Mouse (Mus musculus) urinary bladder, postnatal 10 days (tissue): ENCODE measurements around the gene Gm20518.

Experiments used
- DNase-seq: peaks from one replicate; pipeline ENCODE4 v3.0.0; 2022; ENCODE audit warnings: low spot score

The Gm20518 gene

DNA sequence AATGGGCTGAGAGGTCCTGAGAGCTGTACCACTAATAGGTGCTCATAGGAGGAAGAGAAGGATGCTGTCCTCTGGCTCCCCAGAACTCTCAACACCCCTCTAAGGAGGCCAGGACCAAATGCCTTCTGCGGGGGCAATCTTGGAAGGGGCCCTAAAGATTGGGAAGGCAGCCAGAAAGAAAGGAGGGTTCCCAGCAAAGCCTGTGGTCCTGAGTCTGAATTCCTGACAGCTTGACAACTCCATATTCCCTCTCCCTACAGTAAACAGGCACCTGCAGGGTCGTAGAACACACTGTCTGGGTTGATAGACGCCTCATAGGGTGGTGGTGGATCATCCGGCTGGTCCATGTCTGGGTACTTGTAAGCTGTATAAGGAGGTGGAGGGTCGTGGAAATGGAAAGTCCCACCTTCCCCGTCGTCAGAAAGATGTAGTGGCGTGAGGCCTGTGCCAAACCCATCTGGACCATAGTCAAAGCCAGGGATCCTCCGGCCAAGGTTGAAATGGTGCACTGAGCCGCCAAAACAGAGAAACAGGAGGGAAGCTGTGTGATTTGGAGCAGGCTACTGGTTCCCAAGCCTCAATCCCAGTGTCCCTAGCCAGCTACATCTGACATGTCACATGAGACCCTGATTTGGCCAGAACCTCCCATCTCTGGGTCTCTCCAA, 47.6 kb downstream of the Gm20518 start:
- no peak for DNase-seq

- no peak for DNase-seq
Measured at GRCm38 (mm10) chr16:17842437-17842836, 49.0 kb downstream of the Gm20518 start.

DNA sequence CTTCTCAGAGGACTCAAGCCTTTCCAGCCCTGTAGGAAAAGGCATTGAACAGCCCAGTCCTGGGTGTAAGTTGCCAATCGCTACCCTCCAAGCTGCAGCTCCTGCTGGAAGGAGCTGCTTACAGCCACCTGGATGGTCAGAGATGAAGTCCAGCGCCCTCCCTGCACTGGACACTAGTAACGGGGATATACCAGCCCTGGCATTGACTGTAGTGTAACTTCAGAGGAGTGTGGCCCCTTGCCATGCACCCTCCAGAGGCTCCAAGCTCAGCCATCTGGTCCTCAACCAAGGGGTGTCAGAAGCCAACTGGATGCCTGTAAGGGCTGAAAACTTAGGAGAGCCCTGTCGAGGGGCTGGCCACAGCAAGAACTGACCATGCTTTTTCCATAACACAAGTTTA, 51.5 kb downstream of the Gm20518 start:
- DNase-seq, result no peak

DNA sequence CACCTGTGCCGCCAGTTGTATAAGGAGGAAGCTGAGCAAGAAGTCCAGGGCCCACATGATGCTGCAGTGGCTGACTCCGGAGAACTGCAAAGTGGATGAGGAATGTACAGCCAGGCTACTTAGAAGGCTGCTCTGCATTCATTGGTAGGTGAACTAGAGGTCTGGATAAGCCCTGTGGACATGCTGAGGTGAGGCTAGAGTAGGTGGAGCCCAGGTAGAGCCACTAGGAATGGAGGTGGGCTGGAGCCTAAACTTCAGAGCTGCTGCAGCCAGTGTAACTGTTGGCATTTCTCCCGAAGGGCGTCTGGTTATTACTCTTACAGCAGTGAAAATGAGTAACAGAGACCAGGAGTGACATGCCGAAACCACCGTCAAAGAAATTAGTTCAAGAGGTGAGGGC, 53.4 kb downstream of the Gm20518 start, which contains the start of gene Car15:
Gene Car15, minus strand, starts transcription at position 314 of the 400 bp plus-strand sequence.
- DNase-seq, result no peak

DNA sequence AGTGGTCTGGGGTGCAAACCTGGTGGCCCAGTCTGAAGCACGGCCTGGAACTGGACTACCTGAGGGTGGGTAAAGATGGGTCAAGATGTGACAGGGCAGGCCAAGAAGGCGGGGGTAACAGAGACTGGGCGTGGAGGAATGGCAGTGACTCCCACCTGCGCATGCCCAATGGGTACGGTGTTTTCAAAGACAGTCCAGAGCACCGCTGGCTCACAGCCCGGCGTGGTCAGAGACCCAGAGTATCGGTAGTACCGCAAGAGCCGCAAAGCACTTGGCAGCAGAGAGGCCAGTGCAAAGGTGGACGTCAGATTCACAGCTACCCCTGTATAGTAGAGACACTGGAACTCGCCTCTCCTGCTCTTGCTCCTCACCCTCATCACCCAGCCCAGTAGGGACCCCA, 56.0 kb downstream of the Gm20518 start:
- DNase-seq, result no peak

DNA sequence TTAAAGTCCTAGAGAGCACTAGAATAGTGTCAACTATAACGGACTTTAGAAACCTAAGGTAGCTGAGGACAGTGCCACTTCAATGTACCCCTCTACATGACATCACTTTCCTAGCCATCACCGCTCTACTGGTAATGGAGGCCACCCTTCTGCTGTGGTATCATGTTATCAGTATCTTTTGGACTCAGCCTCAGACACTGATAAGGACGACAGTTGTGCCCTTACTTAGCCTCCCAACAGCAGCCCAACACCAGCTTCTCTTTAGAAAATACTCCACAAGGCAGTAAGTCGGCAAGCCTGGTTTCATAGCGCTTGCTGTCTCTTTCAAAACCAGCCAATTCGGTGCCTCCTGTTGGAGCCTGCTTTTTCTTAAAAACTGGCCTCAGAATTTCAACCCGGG, 56.9 kb downstream of the Gm20518 start:
- no peak for DNase-seq

DNA sequence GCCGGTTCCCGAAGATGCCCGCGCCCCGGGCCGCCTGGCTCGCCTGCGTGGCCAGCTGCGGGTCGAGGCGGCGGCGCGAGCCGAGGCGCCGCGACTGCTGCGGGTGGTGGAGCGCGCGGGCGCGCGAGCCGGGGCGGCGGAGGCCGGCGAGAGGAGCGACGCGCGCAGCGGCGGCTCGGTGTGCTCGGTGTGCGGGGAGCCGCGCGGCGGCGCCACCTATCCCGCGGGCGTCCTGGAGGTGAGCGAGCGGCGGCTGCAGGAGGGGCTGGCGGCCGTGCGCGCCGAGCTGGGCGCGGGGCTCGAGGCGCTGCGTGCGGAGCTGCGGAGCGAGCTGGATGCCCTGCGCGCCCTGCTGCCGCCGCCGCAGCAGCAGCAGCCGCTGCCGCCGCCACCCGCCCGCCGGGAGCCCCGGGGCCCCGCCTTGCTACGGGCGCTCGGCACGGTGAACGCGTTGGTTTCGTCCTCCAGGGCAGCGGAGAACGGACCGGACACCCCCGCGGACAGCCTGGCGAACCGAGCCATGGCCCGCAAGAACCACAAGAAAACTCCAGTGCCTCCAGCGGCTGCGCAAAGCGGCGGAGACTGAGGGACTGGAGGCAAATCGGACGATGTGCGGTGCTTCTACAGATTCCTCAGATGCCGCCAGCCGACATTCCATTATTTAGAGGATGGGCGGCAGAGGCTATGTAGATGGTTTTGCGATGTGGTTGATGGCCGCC, 57.6 kb downstream of the Gm20518 start:
- no peak for DNase-seq

DNA sequence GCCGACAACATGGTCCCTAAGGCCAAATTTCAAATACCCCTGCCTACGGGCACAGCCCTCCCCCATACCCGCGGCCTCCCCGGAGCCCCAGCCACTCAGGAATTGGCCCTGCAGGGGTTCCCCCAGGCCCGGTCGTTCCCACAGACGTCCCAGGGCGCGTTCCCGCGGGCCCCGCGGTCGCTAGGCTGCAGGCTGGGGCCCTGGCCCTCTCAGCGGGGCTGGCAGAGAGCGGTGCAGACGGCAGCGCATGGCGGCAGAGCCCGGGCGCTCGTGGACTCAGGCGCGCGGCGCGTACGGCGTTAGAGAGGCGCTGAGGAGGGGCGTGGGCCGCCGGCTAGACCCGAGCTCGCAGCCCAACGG, 58.2 kb downstream of the Gm20518 start:
- no peak for DNase-seq

DNA sequence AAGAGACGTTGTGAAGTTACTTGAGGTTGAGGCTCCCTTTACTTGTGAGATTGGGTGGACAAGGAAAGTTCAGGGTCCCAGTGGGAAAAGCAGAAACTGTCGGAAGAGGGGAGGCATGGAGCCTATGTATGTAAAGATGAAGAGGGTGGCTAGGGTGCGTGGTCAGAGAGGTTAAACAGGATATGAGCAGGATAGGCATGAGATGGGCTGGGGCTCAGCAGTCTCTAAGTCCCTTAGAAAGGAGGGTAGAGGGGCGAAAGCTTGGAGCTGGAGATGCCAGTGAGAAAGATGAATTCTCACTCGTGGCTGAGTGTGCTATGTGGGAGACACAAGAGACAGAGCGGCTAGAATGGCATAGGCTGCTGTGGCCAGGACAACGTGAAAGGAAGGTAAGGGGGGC, 58.6 kb downstream of the Gm20518 start, which contains the start of gene B830017H08Rik:
Gene B830017H08Rik, plus strand, starts transcription at position 301 of the 400 bp plus-strand sequence.
- DNase-seq, result no peak

GRCm38 (mm10) chr16:17831781-17832180, 59.7 kb downstream of the Gm20518 start:
- DNase-seq, result no peak

DNA sequence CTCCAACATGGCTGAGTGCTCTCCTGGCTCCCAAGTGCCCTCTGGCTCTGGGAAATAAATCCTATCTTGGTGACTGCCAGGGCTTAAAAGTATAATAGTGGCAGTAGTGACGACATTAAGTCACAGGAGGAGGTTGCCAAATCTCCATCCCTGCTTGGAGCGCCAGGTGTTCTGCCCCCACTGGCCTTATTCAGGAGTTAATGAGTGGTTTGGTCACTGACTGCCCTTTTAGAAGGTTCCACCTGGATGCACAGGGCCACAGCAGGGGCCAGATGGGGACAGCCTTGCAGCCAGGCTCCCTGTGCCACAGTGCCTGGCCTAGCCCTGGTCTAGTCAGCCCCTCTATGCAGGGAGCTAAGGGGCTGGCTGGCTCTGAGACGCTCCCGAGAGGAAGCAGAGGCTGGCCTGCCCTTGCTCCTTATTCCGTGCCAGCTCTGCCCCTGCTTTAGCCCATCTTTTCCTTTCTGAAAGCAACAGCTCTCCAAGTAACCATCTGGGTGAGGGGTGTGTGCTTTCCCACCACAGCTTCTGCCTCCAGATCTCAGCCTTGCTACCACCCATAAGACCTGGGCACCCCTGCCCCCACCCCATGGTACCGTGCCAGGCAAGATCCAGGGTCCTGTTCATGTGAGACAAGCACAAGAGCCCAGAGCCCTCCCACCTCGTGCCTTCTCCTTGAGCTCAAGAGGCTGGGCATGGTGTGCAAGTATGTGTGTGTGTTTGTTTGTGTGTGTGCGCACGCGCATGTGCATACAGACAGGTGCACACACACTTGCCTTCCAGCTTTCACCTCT, 60.9 kb downstream of the Gm20518 start:
- DNase-seq, result no peak

- no peak for DNase-seq
Measured at GRCm38 (mm10) chr16:17828867-17829266, 62.6 kb downstream of the Gm20518 start.

GRCm38 (mm10) chr16:17828229-17828628, 63.2 kb downstream of the Gm20518 start:
- DNase-seq, result no peak

DNA sequence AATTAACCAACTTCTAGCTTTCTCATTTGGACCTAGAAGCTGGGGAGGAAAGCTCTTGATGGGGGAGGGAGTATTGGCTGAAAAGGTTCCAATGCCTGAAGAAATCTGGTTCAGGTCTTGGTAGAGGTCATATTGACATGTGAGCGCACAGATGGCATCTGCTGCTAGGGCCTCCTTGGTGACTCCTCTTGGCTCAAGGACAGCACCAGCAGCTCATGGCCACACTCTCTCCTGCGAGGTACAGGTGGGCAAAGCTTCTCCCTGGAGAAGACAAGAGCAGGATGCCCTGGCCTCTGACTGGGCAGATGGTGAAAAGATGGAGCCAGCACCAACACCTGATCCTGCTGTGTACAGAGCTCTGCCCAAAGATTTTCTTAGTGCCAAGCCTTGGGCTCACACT, 65.0 kb downstream of the Gm20518 start:
- DNase-seq, result no peak

GRCm38 (mm10) chr16:17816528-17816927, 74.9 kb downstream of the Gm20518 start:
- DNase-seq, result no peak

- DNase-seq, result no peak
Measured at GRCm38 (mm10) chr16:17815411-17816402, 75.8 kb downstream of the Gm20518 start.

- DNase-seq, result no peak
Measured at GRCm38 (mm10) chr16:17813173-17813572, 78.3 kb downstream of the Gm20518 start.

DNA sequence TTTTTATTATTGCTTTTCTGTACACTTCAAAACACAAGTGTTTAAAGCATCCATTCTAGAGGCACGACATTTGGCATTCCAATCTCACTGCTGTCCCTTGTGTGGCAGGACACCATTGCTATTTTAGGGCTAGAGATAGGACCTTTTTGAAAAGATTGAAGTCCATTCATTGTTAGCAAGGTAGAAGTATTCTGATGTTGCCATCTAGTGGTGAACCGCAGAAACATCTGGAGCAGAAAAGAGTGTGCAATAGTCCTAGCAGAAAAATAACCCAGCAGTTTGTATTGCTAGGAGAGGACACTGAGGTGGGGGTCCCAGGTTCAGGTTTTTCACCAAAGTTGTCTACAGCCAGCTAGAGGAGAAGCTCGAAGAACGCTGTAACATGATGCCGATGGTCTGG, 79.4 kb downstream of the Gm20518 start:
- DNase-seq, result no peak

- DNase-seq, result no peak
Measured at GRCm38 (mm10) chr16:17809711-17810110, 81.8 kb downstream of the Gm20518 start.

GRCm38 (mm10) chr16:17809125-17809524, 82.3 kb downstream of the Gm20518 start:
- no peak for DNase-seq

- no peak for DNase-seq
Measured at GRCm38 (mm10) chr16:17807192-17808009, 84.1 kb downstream of the Gm20518 start.
